Mouse (Mus musculus): Measurements from ENCODE around the gene Wnk4. TPM values are rescaled to one million over a fixed set of nuclear protein-coding genes. Genes with fewer than 3 reads are reported as not detected.

Wnk4 gene
- polyA plus RNA-seq, 1 experiment from 2014 or later = 30.5 TPM

DNA sequence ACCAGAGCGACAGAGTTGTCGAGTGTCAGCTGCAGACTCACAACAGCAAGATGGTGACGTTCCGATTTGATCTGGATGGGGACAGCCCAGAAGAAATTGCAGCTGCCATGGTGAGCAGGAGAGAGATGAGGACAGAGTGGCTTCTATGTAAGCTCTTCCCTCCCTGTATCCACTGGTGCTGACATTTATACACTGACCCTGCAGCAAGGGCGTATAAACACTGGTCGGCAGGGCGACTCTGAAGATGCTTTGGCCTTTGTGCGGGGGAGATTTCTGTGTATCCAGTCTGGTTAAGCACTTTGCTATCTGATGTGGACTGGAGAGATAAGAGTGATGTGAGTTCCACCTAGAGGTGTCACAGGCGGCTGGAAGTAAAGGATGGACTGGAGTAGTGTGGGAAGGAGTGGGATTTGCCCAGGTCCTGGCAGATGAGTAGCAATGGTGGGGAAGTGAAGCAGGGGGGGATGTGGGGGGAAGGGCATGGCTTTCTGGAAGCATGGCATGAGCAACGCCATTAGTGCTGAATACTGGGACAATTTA, 9.3 kb downstream of the Wnk4 start:
- Histone ChIP-seq H3K9me3 (ENCODE audit: low read length) (no peaks in the 10 kb centered on the region), H3K9ac (replicated peaks; ENCODE audit: low read length) (no peak overlapping the region)
- WGBS = 17% methylated on average over 10 of the region's 10 CpGs

DNA sequence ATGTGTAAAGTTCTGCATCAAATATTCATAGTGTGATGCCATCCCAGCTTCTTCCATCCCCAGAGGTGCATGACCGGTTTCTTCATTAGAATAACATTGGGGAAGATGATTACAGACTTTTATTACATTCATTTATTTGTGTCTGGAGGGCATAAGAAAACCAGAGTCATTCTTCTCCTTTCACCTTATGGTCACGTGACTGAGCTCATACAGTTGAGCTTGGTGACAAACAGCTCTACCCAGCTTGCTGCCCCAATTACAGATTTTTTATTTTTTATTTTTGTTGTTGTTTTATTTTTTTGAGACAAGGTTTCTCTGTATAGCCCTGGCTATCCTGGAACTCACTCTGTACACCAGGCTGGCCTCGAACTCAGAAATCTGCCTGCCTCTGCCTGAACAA, 12.1 kb downstream of the Wnk4 start:
- WGBS = 84% methylated on average over 3 of the region's 3 CpGs
- H3K4me2 ChIP-seq (replicated peaks; ENCODE audit: low read depth, low read length) = no peak overlapping the region
- ATAC-seq (ENCODE audit: low FRiP score, low TSS enrichment) = no peak

More for the DNA sequence above, 9.3 kb downstream of the Wnk4 start:
- Histone ChIP-seq H3K4me3 (ENCODE audit: low read length) (no peak overlapping the region), H3K27ac (ENCODE audit: low read length) (no peak overlapping the region), H3K27me3 (ENCODE audit: insufficient read depth, low read length) (peaks cover 8% of the 10 kb centered on the region; the same call in 1 of the 2 replicates), H3K4me1 (ENCODE audit: insufficient read depth, low read length) (peaks cover 20% of the 10 kb centered on the region), H3K4me2 (replicated peaks; ENCODE audit: low read depth, low read length) (no peak overlapping the region), H3K36me3 (ENCODE audit: insufficient read depth, low read length) (peaks cover 3% of the 10 kb centered on the region; the same call in 1 of the 2 replicates)
- 0 out of 2 replicates have a peak, but pooled peaks have one; percentile 43 for ATAC-seq (ENCODE audit: low FRiP score, low TSS enrichment)

DNA sequence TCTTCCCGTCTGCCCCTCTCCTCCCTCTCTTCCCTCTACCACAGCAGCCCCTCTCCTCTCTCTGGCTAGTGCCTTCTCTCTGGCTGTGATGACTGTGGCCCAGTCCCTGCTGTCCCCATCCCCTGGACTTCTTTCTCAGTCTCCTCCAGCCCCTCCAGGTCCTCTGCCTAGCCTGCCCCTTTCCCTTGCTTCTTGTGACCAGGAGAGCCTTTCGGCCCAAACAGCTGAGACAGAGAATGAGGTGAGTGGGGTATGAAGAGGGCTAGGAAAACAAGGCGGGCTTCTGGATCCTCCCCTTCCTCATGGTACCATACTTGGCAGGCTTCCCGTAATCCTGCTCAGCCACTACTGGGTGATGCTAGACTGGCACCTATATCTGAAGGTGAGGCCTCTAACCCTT, 14.9 kb downstream of the Wnk4 start:
- ATAC-seq (ENCODE audit: low FRiP score, low TSS enrichment) = no peak
- 75% methylated on average over 4 of the region's 4 CpGs for WGBS
- no peak overlapping the region for H3K27ac ChIP-seq (ENCODE audit: low read length)
- peaks cover 36% of the 10 kb centered on the region for H3K4me1 ChIP-seq (ENCODE audit: insufficient read depth, low read length)
- H3K27me3 ChIP-seq (ENCODE audit: insufficient read depth, low read length) = no peaks in the 10 kb centered on the region
- no peak overlapping the region for H3K9ac ChIP-seq (replicated peaks; ENCODE audit: low read length)
- H3K4me3 ChIP-seq (ENCODE audit: low read length) = no peak overlapping the region
- peaks cover 7% of the 10 kb centered on the region for H3K36me3 ChIP-seq (ENCODE audit: insufficient read depth, low read length)
- no peaks in the 10 kb centered on the region for H3K9me3 ChIP-seq (ENCODE audit: low read length)
- H3K4me2 ChIP-seq (replicated peaks; ENCODE audit: low read depth, low read length) = no peak overlapping the region

More for the DNA sequence above, 12.1 kb downstream of the Wnk4 start:
- Histone ChIP-seq H3K27me3 (ENCODE audit: insufficient read depth, low read length) (no peaks in the 10 kb centered on the region), H3K36me3 (ENCODE audit: insufficient read depth, low read length) (peaks cover 7% of the 10 kb centered on the region), H3K4me1 (ENCODE audit: insufficient read depth, low read length) (peaks cover 24% of the 10 kb centered on the region), H3K4me3 (ENCODE audit: low read length) (no peak overlapping the region), H3K27ac (ENCODE audit: low read length) (no peak overlapping the region), H3K9ac (replicated peaks; ENCODE audit: low read length) (no peak overlapping the region), H3K9me3 (ENCODE audit: low read length) (no peaks in the 10 kb centered on the region)

GRCm38 (mm10) chr11:101276319-101277070, 16.1 kb downstream of the Wnk4 start:
- Histone ChIP-seq H3K4me3 (ENCODE audit: low read length) (0 out of 2 replicates have a peak overlapping the region, but pooled peaks have one; percentile 4), H3K36me3 (ENCODE audit: insufficient read depth, low read length) (peaks cover 7% of the 10 kb centered on the region)
- no peak for ATAC-seq (ENCODE audit: low FRiP score, low TSS enrichment)

GRCm38 (mm10) chr11:101277381-101278222, 17.2 kb downstream of the Wnk4 start:
- WGBS = 32% methylated on average over 12 of the region's 12 CpGs
- H3K27me3 ChIP-seq (ENCODE audit: insufficient read depth, low read length) = no peaks in the 10 kb centered on the region
- peak; percentile 55 for ATAC-seq (ENCODE audit: low FRiP score, low TSS enrichment)
- peaks cover 7% of the 10 kb centered on the region for H3K36me3 ChIP-seq (ENCODE audit: insufficient read depth, low read length)
- H3K4me1 ChIP-seq (ENCODE audit: insufficient read depth, low read length) = peaks cover 40% of the 10 kb centered on the region
- peak overlapping the region; percentile 81 for H3K4me2 ChIP-seq (replicated peaks; ENCODE audit: low read depth, low read length)
- H3K9ac ChIP-seq (replicated peaks; ENCODE audit: low read length) = peak overlapping the region; percentile 70
- peak overlapping the region; percentile 85 for H3K27ac ChIP-seq (ENCODE audit: low read length)
- H3K9me3 ChIP-seq (ENCODE audit: low read length) = no peaks in the 10 kb centered on the region
- peak overlapping the region; percentile 63 for H3K4me3 ChIP-seq (ENCODE audit: low read length)

More at GRCm38 (mm10) chr11:101276319-101277070, 16.1 kb downstream of the Wnk4 start:
- Histone ChIP-seq H3K4me2 (replicated peaks; ENCODE audit: low read depth, low read length) (peak overlapping the region; percentile 81), H3K27me3 (ENCODE audit: insufficient read depth, low read length) (no peaks in the 10 kb centered on the region), H3K9ac (replicated peaks; ENCODE audit: low read length) (peak overlapping the region; percentile 29; the same call in 1 of the 2 replicates), H3K9me3 (ENCODE audit: low read length) (no peaks in the 10 kb centered on the region), H3K27ac (ENCODE audit: low read length) (peak overlapping the region; percentile 85), H3K4me1 (ENCODE audit: insufficient read depth, low read length) (peaks cover 40% of the 10 kb centered on the region)
- 35% methylated on average over 27 of the region's 27 CpGs for WGBS

DNA sequence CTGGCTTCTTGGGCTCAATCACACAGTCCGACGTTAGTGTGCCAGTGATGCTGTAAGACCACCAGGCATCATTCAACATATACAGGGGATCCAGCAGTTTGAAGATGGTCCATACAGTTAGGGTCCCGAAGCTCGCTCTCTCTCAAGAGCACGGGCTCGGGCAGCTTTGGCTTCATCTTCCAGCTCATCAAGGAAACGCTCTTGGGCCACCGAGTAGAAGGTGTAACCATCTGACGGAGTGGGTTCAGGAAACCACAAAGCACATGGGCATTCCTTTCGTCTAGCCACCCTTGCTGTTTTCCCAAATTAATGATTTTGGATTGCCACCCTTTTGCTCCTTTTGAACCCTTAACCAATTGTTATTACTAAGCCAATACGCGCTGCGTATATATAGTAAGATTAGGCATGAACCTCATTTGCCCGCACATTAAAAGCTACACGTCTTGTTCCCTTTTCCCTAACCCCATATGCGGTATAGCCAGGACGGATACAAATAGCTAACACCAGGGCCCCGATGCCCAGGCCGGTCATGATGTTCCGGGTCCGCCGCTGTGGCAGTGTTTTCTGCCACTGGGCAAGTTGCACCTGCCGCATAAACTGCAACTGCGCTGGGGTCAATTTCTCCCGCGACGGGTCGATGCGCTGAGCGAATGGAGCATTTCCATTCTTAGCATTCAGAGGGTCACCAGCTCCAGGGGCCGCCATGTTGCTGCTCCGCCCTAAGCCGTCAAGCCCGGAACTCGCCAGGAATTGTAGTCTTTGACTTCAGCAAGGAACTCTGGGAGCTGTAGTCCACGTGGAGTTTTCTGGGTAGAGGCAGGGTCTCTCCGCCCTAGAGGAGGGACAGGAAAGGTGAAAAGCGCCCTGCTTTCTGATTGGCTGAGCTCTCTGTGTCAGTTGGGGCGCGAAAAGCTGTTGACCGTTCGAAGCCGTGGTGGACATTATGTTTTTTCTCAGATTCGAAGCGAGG, 18.1 kb downstream of the Wnk4 start, which contains the start of the genes Cntd1 and Coa3:
TSS of gene Cntd1 (plus strand) at position 790 of the 970 bp plus-strand sequence.
TSS of gene Coa3 (minus strand) at position 892 of the 970 bp plus-strand sequence.
- H3K27ac ChIP-seq (ENCODE audit: low read length) = peak within 1 kb of the TSS; percentile 85
- no peaks in the 10 kb centered on the region for H3K27me3 ChIP-seq (ENCODE audit: insufficient read depth, low read length)
- H3K9me3 ChIP-seq (ENCODE audit: low read length) = no peaks in the 10 kb centered on the region
- peak within 1 kb of the TSS; percentile 81 for H3K4me2 ChIP-seq (replicated peaks; ENCODE audit: low read depth, low read length)
- 6% methylated on average over 45 of the region's 45 CpGs for WGBS
- H3K4me1 ChIP-seq (ENCODE audit: insufficient read depth, low read length) = peaks cover 48% of the 10 kb centered on the region
- peak within 1 kb of the TSS; percentile 70 for H3K9ac ChIP-seq (replicated peaks; ENCODE audit: low read length)
- H3K4me3 ChIP-seq (ENCODE audit: low read length) = peak within 1 kb of the TSS; percentile 63
- H3K36me3 ChIP-seq (ENCODE audit: insufficient read depth, low read length) = peaks cover 7% of the 10 kb centered on the region
- ATAC-seq (ENCODE audit: low FRiP score, low TSS enrichment) = peak; percentile 93

DNA sequence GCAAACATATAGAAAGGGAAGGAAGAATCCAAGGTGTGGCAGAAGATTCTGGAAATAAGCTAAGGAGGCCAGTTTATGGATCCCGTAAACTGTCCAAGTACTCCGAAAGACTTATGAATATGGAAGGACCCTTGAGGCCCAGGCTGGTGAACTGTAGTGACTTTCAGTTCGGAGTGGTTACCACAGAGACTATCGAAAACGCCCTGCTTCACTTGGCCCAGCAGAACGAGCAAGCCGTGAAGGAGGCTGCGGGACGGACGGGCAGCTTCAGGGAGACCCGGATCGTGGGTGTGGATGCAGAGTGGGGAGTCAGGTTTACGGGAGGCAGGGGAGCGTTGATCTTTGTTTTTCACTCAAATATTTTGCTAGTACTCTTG, 18.8 kb downstream of the Wnk4 start:
- H3K4me3 ChIP-seq (ENCODE audit: low read length) = peak overlapping the region; percentile 63
- H3K9ac ChIP-seq (replicated peaks; ENCODE audit: low read length) = peak overlapping the region; percentile 4; the same call in 1 of the 2 replicates
- H3K4me2 ChIP-seq (replicated peaks; ENCODE audit: low read depth, low read length) = peak overlapping the region; percentile 49
- no peak overlapping the region for H3K27ac ChIP-seq (ENCODE audit: low read length)
- no peak for ATAC-seq (ENCODE audit: low FRiP score, low TSS enrichment)
- no peaks in the 10 kb centered on the region for H3K27me3 ChIP-seq (ENCODE audit: insufficient read depth, low read length)
- no peaks in the 10 kb centered on the region for H3K9me3 ChIP-seq (ENCODE audit: low read length)
- peaks cover 53% of the 10 kb centered on the region for H3K4me1 ChIP-seq (ENCODE audit: insufficient read depth, low read length)
- H3K36me3 ChIP-seq (ENCODE audit: insufficient read depth, low read length) = peaks cover 7% of the 10 kb centered on the region
- 48% methylated on average over 14 of the region's 14 CpGs for WGBS

GRCm38 (mm10) chr11:101280837-101281236, 20.5 kb downstream of the Wnk4 start:
- whole genome bisulfite sequencing = 15% methylated on average over 7 of the region's 7 CpGs
- no peaks in the 10 kb centered on the region for H3K27me3 ChIP-seq (ENCODE audit: insufficient read depth, low read length)
- H3K36me3 ChIP-seq (ENCODE audit: insufficient read depth, low read length) = peaks cover 7% of the 10 kb centered on the region
- H3K9ac ChIP-seq (replicated peaks; ENCODE audit: low read length) = no peak overlapping the region
- peaks cover 60% of the 10 kb centered on the region for H3K4me1 ChIP-seq (ENCODE audit: insufficient read depth, low read length)
- ATAC-seq (ENCODE audit: low FRiP score, low TSS enrichment) = no peak
- H3K4me2 ChIP-seq (replicated peaks; ENCODE audit: low read depth, low read length) = no peak overlapping the region
- H3K4me3 ChIP-seq (ENCODE audit: low read length) = no peak overlapping the region
- no peaks in the 10 kb centered on the region for H3K9me3 ChIP-seq (ENCODE audit: low read length)
- H3K27ac ChIP-seq (ENCODE audit: low read length) = peak overlapping the region; percentile 46

DNA sequence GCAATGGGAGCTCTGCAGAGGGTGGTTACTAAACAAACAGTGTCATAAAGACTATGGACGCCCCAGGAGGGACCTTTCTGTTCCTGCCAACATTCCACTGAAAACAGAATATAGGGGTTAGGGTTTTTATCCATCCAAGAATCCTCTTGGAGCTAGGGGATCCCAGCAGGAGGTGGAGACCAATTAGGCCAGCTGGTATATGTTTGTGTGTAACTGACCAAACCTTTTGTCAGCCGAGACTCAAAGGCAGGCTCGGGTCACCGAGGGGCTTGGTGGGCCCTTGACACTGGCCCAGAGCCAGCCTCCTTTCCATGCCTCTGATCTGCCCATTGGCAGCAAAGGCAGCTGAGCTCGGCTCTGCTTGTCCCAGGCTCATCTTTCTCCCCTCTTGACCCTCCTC, 22.5 kb downstream of the Wnk4 start:
- no peaks in the 10 kb centered on the region for H3K27me3 ChIP-seq (ENCODE audit: insufficient read depth, low read length)
- H3K4me1 ChIP-seq (ENCODE audit: insufficient read depth, low read length) = peaks cover 39% of the 10 kb centered on the region
- H3K4me3 ChIP-seq (ENCODE audit: low read length) = no peak overlapping the region
- H3K9me3 ChIP-seq (ENCODE audit: low read length) = no peaks in the 10 kb centered on the region
- H3K4me2 ChIP-seq (replicated peaks; ENCODE audit: low read depth, low read length) = no peak overlapping the region
- no peak for ATAC-seq (ENCODE audit: low FRiP score, low TSS enrichment)
- 9% methylated on average over 5 of the region's 5 CpGs for WGBS
- peak overlapping the region; percentile 59 for H3K27ac ChIP-seq (ENCODE audit: low read length)
- H3K36me3 ChIP-seq (ENCODE audit: insufficient read depth, low read length) = no peaks in the 10 kb centered on the region
- no peak overlapping the region for H3K9ac ChIP-seq (replicated peaks; ENCODE audit: low read length)

All from kidney, embryonic 16.5 days (tissue).